Mouse (Mus musculus): ENCODE measurements around the gene Jup.
A peak's percentile ranks its signal among the peaks of the same experiment; 100 is the strongest.

The Jup gene

DNA sequence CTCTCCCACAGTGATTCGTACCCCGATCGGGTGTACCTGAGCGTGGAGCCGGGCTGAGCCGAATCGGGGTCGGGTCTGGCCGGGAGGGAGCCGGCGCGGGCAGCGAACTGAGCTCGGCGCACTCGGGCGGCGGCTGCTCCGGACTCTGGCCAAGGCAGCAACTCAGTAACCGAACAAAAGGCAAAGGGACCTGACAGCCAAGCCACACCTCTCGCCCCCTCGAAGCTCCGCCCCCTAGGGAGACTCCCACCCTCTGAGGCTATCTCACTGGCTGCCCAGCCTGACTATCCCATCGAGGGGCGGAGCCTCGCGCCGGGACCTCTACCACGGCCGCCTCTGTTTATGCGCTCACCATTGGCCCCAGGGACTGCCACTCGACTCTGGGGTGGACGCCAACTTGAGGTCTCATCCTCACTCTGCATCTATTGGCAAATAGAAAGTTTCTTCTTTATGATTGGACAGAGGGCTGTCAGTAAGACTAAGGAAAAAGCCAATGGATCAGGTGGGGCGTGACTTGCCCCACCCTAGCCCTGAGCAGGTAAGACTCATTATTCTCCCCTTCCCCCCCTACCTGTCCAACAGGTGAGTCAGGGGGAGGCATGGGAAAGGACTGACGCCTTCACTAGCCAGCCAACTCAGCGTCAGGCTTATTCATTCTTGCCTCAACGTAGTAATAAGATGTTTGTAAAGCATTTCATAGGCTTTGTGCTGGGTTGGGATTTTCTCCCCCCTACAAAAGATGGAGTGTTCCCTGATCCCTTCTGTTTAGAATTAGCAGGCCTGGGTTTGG, at the start of gene Jup:
Gene Jup (minus strand): TSS at position 164 of the 790 bp plus-strand sequence.
- peak; percentile 100 for DNase-seq

- no peak for DNase-seq
Observed at GRCm38 (mm10) chr11:100442625-100443024, 45.1 kb upstream of the Jup start.

DNA sequence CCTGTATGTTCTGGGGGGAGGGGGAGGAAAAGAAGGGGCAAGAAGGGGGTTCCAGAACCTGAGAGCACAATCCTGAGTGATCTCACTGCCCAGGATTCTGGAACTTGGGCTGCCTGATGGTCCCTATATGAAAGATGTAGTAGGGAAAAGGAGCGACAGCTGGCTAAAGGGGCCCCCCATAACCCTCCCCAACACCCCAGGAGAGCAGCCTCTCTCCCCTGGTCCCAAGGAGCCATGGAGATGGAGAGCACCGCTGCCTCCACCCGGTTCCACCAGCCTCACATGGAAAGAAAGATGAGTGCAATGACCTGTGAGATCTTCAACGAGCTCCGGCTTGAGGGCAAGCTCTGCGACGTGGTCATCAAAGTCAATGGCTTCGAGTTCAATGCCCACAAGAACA, 44.2 kb upstream of the Jup start, which contains the start of the genes Nt5c3b and Klhl10:
Gene Nt5c3b (minus strand): TSS at position 12 of the 400 bp plus-strand sequence.
Gene Klhl10 (plus strand): TSS at position 121 of the 400 bp plus-strand sequence.
- no peak for DNase-seq

DNA sequence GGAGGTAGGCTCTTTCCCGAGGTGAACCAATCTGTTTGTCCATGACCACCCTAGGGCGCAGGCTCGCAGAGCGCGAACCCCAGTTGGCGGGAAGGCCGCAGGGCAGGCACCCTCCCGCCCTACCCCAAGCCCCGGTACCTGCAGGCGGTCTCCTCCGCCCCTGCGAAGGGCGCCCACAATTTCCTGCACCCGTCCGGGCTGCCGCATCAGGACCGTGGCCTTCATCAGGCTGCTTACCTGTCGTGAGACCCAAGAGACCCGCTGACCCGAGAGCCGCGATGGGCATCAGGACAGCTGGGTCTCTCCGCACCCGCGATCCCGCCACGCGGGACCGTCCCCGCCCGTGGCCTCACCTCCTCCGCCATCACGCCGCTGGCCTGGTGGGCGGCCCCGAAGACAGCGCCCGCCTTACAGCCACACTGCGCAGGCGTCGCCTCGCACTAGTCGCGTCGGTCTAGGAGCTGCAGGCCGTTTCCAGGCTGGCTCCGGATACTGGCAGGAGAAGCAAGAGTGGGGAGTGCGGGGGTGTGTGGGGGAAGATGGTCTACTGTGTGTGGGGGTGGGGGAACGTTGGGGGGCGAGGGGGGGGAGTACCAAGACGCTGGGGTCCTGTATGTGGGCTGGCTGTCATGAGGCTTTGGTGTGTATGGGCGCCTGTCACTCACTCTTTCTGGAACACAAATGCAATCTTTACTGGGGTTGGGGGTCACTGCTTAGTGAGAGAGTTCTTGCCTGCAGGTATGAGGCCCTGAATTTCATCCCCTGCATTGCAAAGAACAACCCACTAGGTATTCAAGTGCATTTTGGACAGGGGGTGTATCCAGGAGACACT, 43.3 kb upstream of the Jup start:
- peak; percentile 93 for DNase-seq

- DNase-seq: no peak
Observed at GRCm38 (mm10) chr11:100437901-100438300, 40.3 kb upstream of the Jup start.

DNA sequence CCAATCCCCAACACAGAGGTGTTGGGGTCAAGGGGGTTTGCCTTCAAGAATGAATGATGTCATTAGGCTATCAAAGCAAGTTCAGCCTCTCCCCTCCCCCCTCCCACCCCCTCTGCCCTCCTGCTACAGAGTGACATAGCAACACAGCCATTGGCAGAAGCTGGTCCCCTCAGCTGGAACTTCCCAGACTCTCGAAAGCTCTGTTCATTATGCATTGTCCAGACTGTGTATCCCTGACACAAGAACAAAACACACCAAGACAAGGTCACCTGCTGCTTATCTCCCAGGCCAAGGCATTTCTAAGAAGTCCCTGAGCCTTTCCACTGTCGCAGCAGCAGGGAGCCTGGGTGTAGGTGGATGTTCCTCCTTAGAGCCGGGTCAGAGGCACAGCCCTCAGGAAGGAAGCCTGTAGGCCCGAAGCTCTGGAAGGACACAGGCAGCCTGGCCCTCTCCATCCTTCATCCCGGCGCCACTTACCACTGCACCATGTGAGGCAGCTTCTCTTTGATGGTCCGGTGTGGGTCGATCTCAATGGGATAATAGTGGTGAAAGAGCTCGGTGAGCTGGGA, 38.2 kb upstream of the Jup start:
- no peak for DNase-seq

GRCm38 (mm10) chr11:100432002-100432401, 34.4 kb upstream of the Jup start:
- no peak for DNase-seq

GRCm38 (mm10) chr11:100430052-100430451, 32.5 kb upstream of the Jup start:
- DNase-seq: no peak

- DNase-seq: no peak
Observed at GRCm38 (mm10) chr11:100428612-100429199, 31.1 kb upstream of the Jup start.

DNA sequence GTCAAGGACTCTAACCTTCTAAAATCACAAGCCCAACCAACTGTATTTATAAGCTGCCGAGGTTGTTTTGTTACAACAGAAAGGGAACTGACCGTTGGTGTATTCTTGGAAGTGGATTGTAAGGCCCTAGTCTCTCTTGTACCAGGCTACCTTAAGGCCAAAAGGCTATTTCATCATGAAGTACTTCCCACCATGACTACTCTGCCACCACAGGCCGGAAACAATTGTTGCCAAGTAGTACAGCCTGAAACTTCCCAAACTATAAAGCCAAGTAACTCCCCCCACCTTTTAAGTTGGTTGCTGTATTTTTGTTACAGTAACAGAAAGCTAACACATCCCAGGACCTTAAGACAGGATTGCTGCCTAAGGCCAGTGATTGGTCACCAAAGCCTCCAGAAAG, 29.3 kb upstream of the Jup start:
- DNase-seq: no peak

DNA sequence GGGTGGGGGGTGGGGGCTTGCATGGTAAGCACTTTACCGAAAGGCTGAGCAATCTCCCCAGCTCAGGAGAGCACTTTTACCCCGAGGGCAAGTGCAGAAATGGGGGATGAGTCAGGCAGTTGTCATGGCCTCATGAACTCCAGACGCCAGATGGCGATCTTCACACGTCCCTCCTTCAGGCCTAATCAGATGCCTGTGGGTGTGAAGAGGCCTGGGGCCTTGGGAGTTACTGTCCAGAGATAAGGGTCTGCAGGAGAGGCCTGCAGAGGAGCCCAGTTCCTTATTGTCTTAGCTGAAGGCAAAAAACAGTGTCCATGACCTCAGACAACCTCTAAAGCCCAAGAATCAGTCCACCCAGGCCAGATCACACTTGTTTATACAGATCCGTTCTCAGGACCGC, 28.3 kb upstream of the Jup start:
- peak; percentile 83 for DNase-seq

DNA sequence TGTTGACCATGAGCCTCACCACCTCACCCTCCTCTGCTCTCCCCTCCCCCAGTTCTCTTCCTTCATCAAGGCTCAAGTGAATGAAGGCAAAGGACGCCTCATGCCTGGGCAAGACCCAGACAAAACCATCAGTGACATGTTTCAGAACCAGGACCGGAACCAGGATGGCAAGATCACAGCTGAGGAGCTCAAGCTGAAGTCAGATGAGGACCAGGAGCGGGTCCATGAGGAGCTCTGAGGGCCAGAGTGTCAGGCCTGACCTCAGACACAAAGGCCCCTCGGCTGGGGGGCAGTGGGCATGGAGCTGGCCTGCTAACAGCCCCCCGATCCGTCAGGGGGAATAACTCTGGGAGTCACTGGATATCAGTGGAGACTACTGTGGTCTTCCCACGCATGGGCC, 26.3 kb upstream of the Jup start:
- DNase-seq: no peak

DNA sequence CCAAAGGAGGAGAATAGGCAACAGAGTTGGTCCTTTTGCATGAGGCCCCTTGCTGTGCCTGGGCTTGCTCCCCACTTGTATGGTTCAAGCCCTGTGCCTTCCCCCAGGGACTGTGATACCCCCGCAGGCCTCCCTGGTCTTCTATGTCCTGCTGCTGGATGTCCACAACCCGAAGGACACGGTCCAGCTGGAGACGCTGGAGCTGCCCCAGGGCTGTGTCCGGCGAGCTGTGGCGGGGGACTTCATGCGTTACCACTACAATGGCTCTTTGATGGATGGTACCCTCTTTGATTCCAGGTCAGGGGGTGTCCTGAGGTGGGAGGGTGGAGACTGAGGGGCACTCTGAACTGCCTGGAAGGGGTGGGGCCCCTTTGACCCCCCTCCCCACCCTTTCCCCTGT, 24.0 kb upstream of the Jup start:
- no peak for DNase-seq

DNA sequence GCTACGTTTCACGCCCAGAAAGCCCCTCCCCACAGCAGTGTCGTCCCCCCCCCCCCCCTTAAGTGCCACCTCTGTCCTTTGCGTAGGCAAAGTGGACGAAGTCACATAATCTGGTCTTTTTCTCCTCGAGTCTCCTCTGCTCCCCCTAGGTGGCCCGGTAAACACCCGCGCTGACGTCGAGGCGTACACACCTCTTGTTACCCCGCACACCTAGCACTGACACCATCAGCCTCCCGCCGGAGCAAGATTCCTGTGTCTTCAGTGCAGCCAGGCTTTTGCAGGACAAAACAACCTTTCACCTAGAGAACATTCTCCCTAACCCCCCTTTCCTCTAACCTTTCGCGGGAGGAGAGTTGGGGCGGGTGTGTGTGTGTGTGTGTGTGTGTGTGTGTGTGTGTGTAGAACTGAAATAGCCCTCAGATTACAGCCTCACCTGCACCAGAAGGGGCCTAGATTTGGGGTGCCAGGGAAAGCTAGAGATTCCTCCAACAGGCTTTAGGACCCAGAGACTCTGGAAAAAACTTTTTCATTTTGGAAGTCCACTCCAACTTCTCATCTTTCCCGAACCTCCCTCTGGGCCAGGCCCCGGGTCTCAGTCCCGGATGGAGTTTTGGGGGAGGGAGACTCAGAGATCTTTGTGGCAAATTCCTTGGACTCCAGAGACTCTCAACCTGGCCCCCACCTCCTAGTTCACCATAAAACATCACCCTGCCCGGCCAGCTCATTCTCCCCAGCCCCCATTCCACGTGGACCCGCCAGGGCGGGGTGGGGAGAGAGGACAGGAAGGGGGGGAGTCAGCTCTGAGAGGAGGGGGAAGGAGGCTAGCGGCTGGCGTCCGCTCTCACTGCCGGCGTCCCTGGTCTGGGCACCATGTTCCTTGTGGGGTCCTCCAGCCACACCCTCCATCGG, 17.6 kb upstream of the Jup start, which contains the start of gene Fkbp10:
Gene Fkbp10 (plus strand): TSS at position 784 of the 909 bp plus-strand sequence.
- DNase-seq: peak; percentile 86

- DNase-seq: peak; percentile 92
Observed at GRCm38 (mm10) chr11:100414021-100414913, 16.7 kb upstream of the Jup start, which contains the start of gene P3h4. Gene P3h4 (minus strand): TSS chr11:100414836.

DNA sequence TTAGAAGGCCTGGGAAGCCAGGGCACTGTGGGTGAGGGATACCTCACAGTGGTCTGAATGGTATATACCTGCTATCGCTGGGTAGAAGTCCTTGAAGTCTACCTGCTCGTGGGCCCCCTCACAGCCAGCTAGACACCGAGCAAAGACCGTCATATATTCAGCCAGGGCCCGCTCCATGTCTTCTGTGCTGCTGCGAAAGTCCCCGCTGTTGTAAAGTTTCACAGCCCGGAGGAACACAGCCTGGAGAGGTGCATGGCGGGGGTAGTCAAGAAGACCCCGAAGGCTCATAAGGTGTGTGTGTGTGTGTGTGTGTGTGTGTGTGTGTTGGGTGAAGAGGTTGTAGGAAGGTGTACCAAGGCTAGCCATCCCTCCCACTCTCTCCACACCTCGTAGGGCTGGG, 16.0 kb upstream of the Jup start:
- no peak for DNase-seq

DNA sequence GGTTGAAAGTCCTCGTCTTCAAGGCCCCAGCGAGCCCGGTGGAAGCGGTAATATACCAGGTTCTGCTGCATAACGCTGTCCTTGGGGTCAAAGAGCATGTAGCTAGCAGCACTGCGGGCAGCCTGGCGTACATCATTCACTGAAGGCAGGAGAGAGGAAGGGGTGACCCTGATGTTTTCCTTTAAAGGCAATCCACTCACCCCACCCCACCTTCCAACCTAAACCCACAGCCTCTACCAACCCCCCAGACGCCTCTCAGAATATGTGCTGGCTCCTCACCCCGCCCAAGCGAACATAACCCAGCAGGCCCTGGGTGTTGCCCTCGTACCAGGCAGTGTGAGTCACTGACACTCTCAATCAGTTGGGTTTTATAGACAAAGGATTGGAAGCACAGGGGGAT, 14.2 kb upstream of the Jup start:
- DNase-seq: no peak

DNA sequence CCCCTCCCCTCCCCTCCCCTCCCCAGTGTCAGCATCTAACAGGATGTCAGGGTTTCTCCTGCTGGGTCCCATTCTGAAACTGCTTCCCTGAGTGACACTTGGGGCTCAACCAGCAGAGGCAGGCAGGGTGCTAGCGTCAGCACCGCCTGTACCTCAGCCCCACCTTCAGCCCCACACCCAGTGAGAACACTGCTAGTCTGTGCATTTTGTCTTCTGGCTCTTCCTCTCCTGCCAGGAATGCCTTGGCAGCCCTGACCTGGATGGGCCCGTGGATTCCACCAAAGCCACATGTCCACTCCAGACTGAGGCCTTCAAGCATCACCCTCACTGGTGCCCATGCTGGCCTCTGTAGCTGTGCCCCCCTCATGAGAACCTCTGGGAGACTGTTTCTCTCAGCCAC, 12.1 kb upstream of the Jup start:
- no peak for DNase-seq

DNA sequence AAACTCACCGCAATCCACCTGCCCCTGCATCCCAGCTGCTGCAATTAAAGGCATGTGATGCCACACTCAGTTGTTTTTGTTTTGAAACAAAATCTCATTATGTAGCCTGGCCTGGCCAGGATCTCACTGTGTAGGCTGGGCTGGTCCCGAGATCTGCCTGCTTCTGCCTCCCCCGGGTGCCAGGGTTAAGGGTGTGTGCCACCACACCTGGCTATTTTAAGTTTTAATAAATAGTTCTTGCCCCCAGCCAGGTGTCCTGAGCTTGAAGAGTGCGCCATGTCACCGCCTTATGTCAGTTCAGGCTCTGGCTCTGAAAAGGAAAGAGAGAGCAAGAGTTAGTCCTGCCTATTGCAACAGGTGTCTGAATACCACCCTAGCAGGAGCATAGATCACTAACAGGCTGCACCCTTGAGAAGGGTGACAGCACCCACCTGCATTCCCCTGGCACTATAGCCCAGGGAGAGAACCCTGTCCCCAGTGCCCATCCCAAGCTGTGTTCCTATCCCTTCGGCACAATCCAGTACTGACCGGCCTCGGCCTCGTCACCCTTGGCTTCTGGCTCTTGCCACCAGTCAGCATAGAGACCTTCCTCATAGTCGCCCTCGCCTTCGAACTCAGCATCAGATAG, 11.4 kb upstream of the Jup start:
- DNase-seq: no peak

DNA sequence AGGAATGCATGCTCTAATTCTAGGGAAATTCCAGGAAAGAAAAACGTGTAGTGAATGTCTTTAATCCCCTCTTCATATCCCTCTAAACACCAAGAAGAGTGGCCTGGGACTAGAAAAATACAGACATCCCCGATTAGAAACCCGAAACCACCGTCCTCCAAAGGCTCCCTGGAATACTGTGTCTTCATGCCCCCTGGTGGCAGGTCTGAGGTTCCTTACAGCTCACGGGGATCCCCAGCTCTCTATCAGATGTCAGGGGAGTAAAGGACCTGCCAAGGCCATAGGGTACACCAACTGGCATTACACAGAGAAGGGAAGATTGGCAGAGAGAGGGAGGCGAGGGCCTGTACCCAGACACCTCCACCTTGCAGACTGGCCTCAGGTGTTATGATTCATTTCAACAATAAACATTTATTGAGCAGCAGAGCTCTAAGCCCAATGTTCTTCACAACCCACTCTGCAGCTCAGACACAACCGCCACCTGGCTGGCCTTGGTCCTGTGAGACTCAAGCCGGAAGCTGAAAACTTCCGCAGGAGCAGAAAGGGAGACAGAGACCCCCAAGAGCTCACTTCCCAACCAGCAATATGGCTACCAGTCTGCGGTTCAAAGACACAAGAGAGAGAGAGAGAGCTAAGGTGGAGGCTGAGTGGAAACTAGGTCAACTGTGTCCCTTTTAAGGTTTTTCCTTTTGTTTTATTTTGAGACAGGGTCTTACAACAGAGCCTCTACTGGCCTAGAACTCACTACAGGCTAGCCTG, 10.7 kb upstream of the Jup start:
- DNase-seq: peak; percentile 89

Data from lung, postnatal 10 days (tissue).